Mouse (Mus musculus) liver, adult 2 months (tissue): Measurements from ENCODE around the gene Sarm1. TPM values are rescaled to one million over a fixed set of nuclear protein-coding genes. Genes with fewer than 3 reads are reported as not detected.

Experiments
- DNase-seq: peaks from one replicate; pipeline ENCODE4 v3.0.0-alpha.2; 2011; ENCODE audit warnings: low read depth, low spot score; ENCODE audit errors: extremely low read depth
- H3K27ac ChIP-seq: fragments of 200-500 bp; replicated peaks from 2 replicates; pipeline ENCODE4 v1.5.1; 2012; ENCODE audit warnings: low read depth, mild to moderate bottlenecking, control low read depth, inconsistent platforms, low read length; ENCODE audit not compliant: insufficient read depth
- H3K27me3 ChIP-seq: fragments of 200-500 bp; 2 replicates; pipeline ENCODE4 v1.6.1; 2012; ENCODE audit warnings: mild to moderate bottlenecking, moderate library complexity, low read length, inconsistent platforms; ENCODE audit not compliant: control insufficient read depth, insufficient read depth
- H3K36me3 ChIP-seq: fragments of 200-500 bp; 2 replicates; pipeline ENCODE4 v1.6.1; 2012; ENCODE audit warnings: low read length, inconsistent platforms; ENCODE audit not compliant: control insufficient read depth, insufficient read depth
- H3K4me1 ChIP-seq: fragments of 200-500 bp; 2 replicates; pipeline ENCODE4 v1.6.1; 2011; ENCODE audit warnings: low read length; ENCODE audit not compliant: control insufficient read depth, insufficient read depth
- H3K4me3 ChIP-seq: fragments of 200-500 bp; 2 replicates; pipeline ENCODE4 v1.5.1; 2011; ENCODE audit warnings: low read depth, mild to moderate bottlenecking, control low read depth, low read length, moderate library complexity; ENCODE audit not compliant: insufficient read depth
- H3K79me2 ChIP-seq: fragments of 200-500 bp; 2 replicates; pipeline ENCODE4 v1.6.1; 2012; ENCODE audit warnings: inconsistent platforms, mild to moderate bottlenecking, low read length, moderate library complexity; ENCODE audit not compliant: control insufficient read depth, insufficient read depth
- H3K9ac ChIP-seq: fragments of 200-500 bp; 2 replicates; pipeline ENCODE4 v1.6.1; 2012; ENCODE audit warnings: low read depth, mild to moderate bottlenecking, control low read depth, inconsistent platforms, low read length
- CTCF ChIP-seq: fragments of 200-500 bp; IDR thresholded peaks from 2 replicates; pipeline ENCODE4 v1.5.1; 2011; ENCODE audit warnings: low read depth, low read length, control low read depth
- POLR2A ChIP-seq: fragments of 200-500 bp; IDR thresholded peaks from 2 replicates; pipeline ENCODE4 v1.6.1; 2011; ENCODE audit warnings: low read length, control low read depth; ENCODE audit not compliant: insufficient read depth; ENCODE audit errors: extremely low read depth
- whole genome bisulfite sequencing: fragments of 180-500 bp; shearing (Covaris S2); methylation state at CpG from one replicate; pipeline ENCODE4 v1.1.7; 2018; 5-methylcytosine and 5-hydroxymethylcytosine counted together
- polyA plus RNA-seq: library from polyadenylated mRNA; depleted of rRNA; stranded (reverse); fragments of >200 nt; gene quantifications from 2 replicates; pipeline ENCODE4 v1.2.3, GENCODE M21; 2012
- total RNA-seq: library from RNA; depleted of rRNA; stranded (reverse); fragments of >200 nt; gene quantifications from 2 replicates; pipeline ENCODE4 v1.2.3, GENCODE M21; 2014

The Sarm1 gene
- total and polyA plus RNA-seq, 2 experiments, result 0.09 to 0.21 TPM

GRCm38 (mm10) chr11:78475289-78475688, 22.3 kb downstream of the Sarm1 start:
- no peak overlapping the region for H3K27ac ChIP-seq
- WGBS, result 74% methylated on average over 3 of the region's 3 CpGs
- H3K4me1 ChIP-seq, result no peaks in the 10 kb centered on the region
- H3K79me2 ChIP-seq, result no peaks in the 10 kb centered on the region
- H3K4me3 ChIP-seq, result no peak overlapping the region
- H3K27me3 ChIP-seq, result no peaks in the 10 kb centered on the region
- no peaks in the 10 kb centered on the region for H3K36me3 ChIP-seq
- TF ChIP-seq POLR2A, result no peak
- no peak for TF ChIP-seq CTCF
- DNase-seq, result no peak
- no peak overlapping the region for H3K9ac ChIP-seq

DNA sequence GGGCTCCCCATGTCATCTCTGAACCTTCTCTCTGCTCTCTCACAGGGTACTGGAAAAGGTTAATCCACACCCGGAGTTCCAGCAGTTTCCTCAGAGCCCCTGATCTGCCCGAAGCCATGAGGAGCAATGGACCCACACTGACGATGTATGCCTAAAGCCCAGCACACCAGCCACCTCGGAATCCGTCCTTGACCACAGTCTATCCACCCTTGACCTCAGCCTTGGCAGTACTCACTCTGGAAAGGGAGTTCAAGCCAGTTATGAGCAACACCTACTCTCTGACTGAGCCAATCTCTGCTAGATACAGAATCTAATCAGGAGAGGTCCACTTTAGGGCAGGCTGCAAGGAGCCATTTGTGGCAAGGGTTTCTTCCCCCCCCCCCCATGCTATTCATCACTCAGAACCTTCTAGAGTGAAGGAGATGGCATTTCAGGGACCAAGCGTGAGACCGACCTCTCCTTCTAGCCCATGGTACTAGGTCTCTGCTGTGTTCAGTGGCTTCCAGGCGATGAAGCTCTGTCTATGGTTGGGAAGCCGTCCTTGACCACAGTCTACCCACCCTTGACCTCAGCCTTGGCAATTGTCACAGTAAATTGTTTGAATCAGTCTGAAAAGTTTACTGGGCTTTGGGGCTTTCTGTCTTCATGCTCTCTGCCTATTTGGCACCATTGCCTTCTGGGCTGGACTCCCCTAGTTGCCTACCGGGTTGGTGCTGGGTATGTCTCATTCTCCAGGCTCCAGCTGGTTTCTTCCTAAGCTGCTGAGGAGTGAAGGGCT, 26.0 kb downstream of the Sarm1 start:
- WGBS, result 82% methylated on average over 10 of the region's 10 CpGs
- TF ChIP-seq POLR2A (no peak), CTCF (no peak)
- H3K36me3 ChIP-seq, result no peaks in the 10 kb centered on the region
- no peak overlapping the region for H3K9ac ChIP-seq
- H3K4me3 ChIP-seq, result no peak overlapping the region
- peaks cover 3% of the 10 kb centered on the region; the same call in 1 of the 2 replicates for H3K4me1 ChIP-seq
- DNase-seq, result peak; percentile 44
- no peaks in the 10 kb centered on the region for H3K79me2 ChIP-seq
- H3K27me3 ChIP-seq, result no peaks in the 10 kb centered on the region
- no peak overlapping the region for H3K27ac ChIP-seq

DNA sequence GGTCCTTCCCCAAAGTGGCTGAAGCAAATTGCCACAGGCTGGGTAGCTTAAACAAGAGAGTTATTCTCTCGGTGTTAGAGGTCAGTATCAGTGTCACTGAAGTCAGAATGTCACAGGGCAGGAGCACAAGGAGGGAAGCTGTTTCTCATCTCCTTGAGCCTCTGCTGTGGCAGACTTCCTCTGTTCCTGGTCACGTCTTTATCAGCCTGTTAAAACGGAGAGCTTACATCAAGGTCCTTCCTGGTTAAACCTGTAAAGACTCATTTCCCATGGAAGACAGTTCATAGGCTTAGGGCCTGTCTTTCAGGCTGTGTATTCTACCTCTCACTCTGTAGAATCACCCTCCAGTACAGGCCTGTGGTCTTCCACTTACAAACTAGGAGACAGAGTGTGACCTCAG, 29.6 kb downstream of the Sarm1 start:
- 60% methylated on average over 3 of the region's 3 CpGs for WGBS
- peaks cover 5% of the 10 kb centered on the region; the same call in 1 of the 2 replicates for H3K4me1 ChIP-seq
- DNase-seq, result no peak
- no peaks in the 10 kb centered on the region for H3K79me2 ChIP-seq
- H3K4me3 ChIP-seq, result no peak overlapping the region
- H3K27me3 ChIP-seq, result no peaks in the 10 kb centered on the region
- no peak overlapping the region for H3K9ac ChIP-seq
- no peak overlapping the region for H3K27ac ChIP-seq
- no peak for TF ChIP-seq POLR2A
- no peak for TF ChIP-seq CTCF
- H3K36me3 ChIP-seq, result no peaks in the 10 kb centered on the region

GRCm38 (mm10) chr11:78467515-78467914, 30.0 kb downstream of the Sarm1 start:
- Histone ChIP-seq H3K27me3 (no peaks in the 10 kb centered on the region), H3K27ac (no peak overlapping the region), H3K9ac (no peak overlapping the region), H3K4me1 (peaks cover 5% of the 10 kb centered on the region; the same call in 1 of the 2 replicates), H3K36me3 (no peaks in the 10 kb centered on the region), H3K4me3 (no peak overlapping the region), H3K79me2 (no peaks in the 10 kb centered on the region)
- TF ChIP-seq CTCF (no peak), POLR2A (no peak)
- no peak for DNase-seq
- 74% methylated on average over 7 of the region's 7 CpGs for WGBS

DNA sequence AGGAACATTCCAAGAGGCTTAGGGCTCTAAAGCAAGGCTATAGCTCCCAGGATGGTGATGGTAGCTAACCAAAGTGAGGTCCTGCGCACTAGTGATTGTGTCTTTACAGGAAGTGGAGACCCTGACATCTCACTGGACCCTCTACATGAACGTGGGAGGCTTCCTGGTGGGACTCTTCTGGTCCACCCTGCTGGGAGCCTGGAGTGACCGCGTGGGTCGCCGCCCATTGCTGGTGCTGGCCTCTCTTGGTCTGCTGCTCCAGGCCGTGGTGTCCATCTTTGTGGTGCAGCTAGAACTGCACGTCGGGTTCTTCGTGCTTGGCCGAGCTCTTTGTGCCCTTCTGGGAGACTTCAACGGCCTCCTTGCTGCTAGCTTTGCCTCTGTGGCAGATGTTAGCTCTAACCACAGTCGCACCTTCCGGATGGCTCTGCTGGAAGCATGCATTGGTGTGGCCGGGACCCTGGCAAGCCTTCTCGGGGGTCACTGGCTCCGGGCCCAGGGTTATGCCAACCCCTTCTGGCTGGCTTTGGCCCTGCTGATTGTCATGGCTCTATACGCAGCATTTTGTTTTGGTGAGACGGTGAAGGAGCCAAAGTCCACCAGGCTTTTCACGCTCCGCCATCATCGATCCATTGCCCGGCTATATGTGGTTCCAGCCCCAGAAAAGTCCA, 31.2 kb downstream of the Sarm1 start:
- WGBS, result 64% methylated on average over 23 of the region's 23 CpGs
- Histone ChIP-seq H3K4me1 (peaks cover 5% of the 10 kb centered on the region; the same call in 1 of the 2 replicates), H3K36me3 (no peaks in the 10 kb centered on the region), H3K27ac (peak overlapping the region; percentile 6), H3K4me3 (peak overlapping the region; percentile 69), H3K9ac (peak overlapping the region; percentile 30; the same call in 1 of the 2 replicates), H3K27me3 (no peaks in the 10 kb centered on the region), H3K79me2 (no peaks in the 10 kb centered on the region)
- DNase-seq, result no peak
- no peak for TF ChIP-seq POLR2A
- no peak for TF ChIP-seq CTCF
